Mouse (Mus musculus) cerebellum, adult 2 months (tissue): Measurements from ENCODE around the gene Ndufc2.

Experiments
- CTCF ChIP-seq: fragments of 200-500 bp; IDR thresholded peaks from 2 replicates; pipeline ENCODE4 v1.5.1; 2011; ENCODE audit warnings: low read depth, mild to moderate bottlenecking, control low read depth, low read length, moderate library complexity, borderline replicate concordance; ENCODE audit not compliant: insufficient read depth
- POLR2A ChIP-seq: fragments of 200-500 bp; IDR thresholded peaks from 2 replicates; pipeline ENCODE4 v1.6.1; 2011; ENCODE audit warnings: low read length, control low read depth, borderline replicate concordance; ENCODE audit not compliant: insufficient read depth

- TF ChIP-seq POLR2A (no peak), CTCF (no peak)
Observed at GRCm38 (mm10) chr7:97438986-97439385, 39.2 kb downstream of the Ndufc2 start.
